Mouse (Mus musculus) stomach, postnatal 0 days (tissue): ENCODE data around the gene Prkd2. TPM values are rescaled to one million over a fixed set of nuclear protein-coding genes. Genes with fewer than 3 reads are reported as not detected.

Experiments used
- ATAC-seq: fragments of 200-750 bp; cut with Nextera tagmentation; 2 replicates; pipeline ENCODE4 v1.8.0; 2017; ENCODE audit not compliant: low FRiP score, low TSS enrichment
- DNase-seq: peaks from one replicate; pipeline ENCODE4 v3.0.0-alpha.2; 2016; ENCODE audit warnings: low spot score
- H3K27ac ChIP-seq: fragments of 300-500 bp; sonication (generic); replicated peaks from 2 replicates; pipeline ENCODE4 v1.5.1; 2014; ENCODE audit warnings: mild to moderate bottlenecking, control low read depth
- H3K27me3 ChIP-seq: fragments of 300-500 bp; sonication (generic); 2 replicates; pipeline ENCODE4 v1.6.1; 2014; ENCODE audit warnings: low read length; ENCODE audit not compliant: control insufficient read depth, insufficient read depth
- H3K36me3 ChIP-seq: fragments of 300-500 bp; sonication (generic); 2 replicates; pipeline ENCODE4 v1.6.1; 2014; ENCODE audit warnings: low read length, mixed read lengths; ENCODE audit not compliant: control insufficient read depth, insufficient read depth
- H3K4me1 ChIP-seq: fragments of 300-500 bp; sonication (generic); replicated peaks from 2 replicates; pipeline ENCODE4 v1.6.1; 2014; ENCODE audit warnings: antibody characterized with exemption; ENCODE audit not compliant: control insufficient read depth, insufficient read depth
- H3K4me2 ChIP-seq: fragments of 300-500 bp; sonication (generic); replicated peaks from 2 replicates; pipeline ENCODE4 v1.6.1; 2014; ENCODE audit warnings: low read depth, mild to moderate bottlenecking, control low read depth, moderate library complexity
- H3K4me3 ChIP-seq: fragments of 300-500 bp; sonication (generic); 2 replicates; pipeline ENCODE4 v1.5.1; 2014; ENCODE audit warnings: low read depth, low read length, control low read depth
- H3K9ac ChIP-seq: fragments of 300-500 bp; sonication (generic); 2 replicates; pipeline ENCODE4 v1.6.1; 2014; ENCODE audit warnings: mild to moderate bottlenecking, low read length, control low read depth, mixed read lengths
- H3K9me3 ChIP-seq: fragments of 300-500 bp; sonication (generic); 2 replicates; pipeline ENCODE4 v1.6.1; 2016; ENCODE audit warnings: low read length; ENCODE audit not compliant: control insufficient read depth
- CTCF ChIP-seq: IDR thresholded peaks from 2 replicates; pipeline ENCODE4 v1.5.1; 2016; ENCODE audit warnings: antibody characterized with exemption, low read depth, mild to moderate bottlenecking, moderate library complexity
- EP300 ChIP-seq: optimal IDR thresholded peaks from 2 replicates; pipeline ENCODE3; 2016; ENCODE audit warnings: antibody characterized with exemption
- WGBS: fragments of 180-500 bp; shearing (Covaris S2); extraction: QIAGEN DNeasy Blood & Tissue Kit; methylation state at CpG from one replicate; pipeline ENCODE4 v1.1.7; 2014; 5-methylcytosine and 5-hydroxymethylcytosine counted together
- polyA plus RNA-seq: library from polyadenylated mRNA; unstranded; fragments of >200 nt; fragmentation: Nextera tagmentation; extraction: Ambion mirVana; gene quantifications from 2 replicates; pipeline ENCODE4 v1.2.1, GENCODE M21; 2015

Gene Prkd2
- polyA plus RNA-seq, 1 experiment from 2014 or later, result 7.5 TPM

- Histone ChIP-seq H3K9me3 (no peaks in the 10 kb centered on the region), H3K4me3 (no peak overlapping the region), H3K36me3 (peaks cover 14% of the 10 kb centered on the region), H3K4me1 (peaks cover 14% of the 10 kb centered on the region), H3K27ac (no peak overlapping the region), H3K4me2 (no peak overlapping the region), H3K9ac (no peak overlapping the region), H3K27me3 (no peaks in the 10 kb centered on the region)
- TF ChIP-seq EP300, result no peak
- TF ChIP-seq CTCF, result no peak
- 63% methylated on average over 3 of the region's 3 CpGs for WGBS
- ATAC-seq, result no peak
- DNase-seq, result no peak
These were observed 21.6 kb upstream of the Prkd2 start for GRCm38 (mm10) chr7:16821091-16821490.

GRCm38 (mm10) chr7:16821669-16822101 is 21.0 kb upstream of the Prkd2 start:
- DNase-seq (no peak), ATAC-seq (no peak)
- Histone ChIP-seq H3K9me3 (no peaks in the 10 kb centered on the region), H3K27me3 (no peaks in the 10 kb centered on the region), H3K9ac (no peak overlapping the region), H3K36me3 (peaks cover 19% of the 10 kb centered on the region), H3K4me3 (no peak overlapping the region), H3K4me1 (peaks cover 14% of the 10 kb centered on the region), H3K4me2 (no peak overlapping the region), H3K27ac (no peak overlapping the region)
- 60% methylated on average over 4 of the region's 4 CpGs for whole genome bisulfite sequencing
- TF ChIP-seq EP300, result no peak

DNA sequence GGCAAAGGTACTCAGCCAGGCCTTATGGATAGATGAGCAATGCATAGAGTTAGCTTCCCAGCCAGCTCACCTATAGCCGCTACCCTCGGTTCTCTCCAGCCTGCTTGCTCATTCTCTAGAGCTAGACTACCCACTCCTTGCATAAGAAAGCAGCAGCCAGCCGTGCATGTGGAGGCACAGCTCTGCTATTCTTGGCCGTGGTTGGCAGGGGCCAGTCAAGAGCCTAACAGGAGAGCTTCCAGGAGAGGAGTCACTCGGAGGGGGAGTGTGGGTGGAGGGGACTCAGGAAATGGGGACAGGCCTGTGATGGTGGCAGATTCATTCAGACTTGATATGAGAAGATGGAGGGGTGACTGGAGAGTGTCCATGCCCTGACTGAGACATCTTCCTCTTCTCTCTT is 19.0 kb upstream of the Prkd2 start:
- peaks cover 1% of the 10 kb centered on the region; the same call in 1 of the 2 replicates for H3K4me1 ChIP-seq
- no peak overlapping the region for H3K27ac ChIP-seq
- no peak overlapping the region for H3K9ac ChIP-seq
- H3K27me3 ChIP-seq, result no peaks in the 10 kb centered on the region
- H3K36me3 ChIP-seq, result peaks cover 23% of the 10 kb centered on the region
- H3K4me3 ChIP-seq, result no peak overlapping the region
- 66% methylated on average over 5 of the region's 5 CpGs for WGBS
- TF ChIP-seq EP300 (no peak), CTCF (no peak)
- H3K9me3 ChIP-seq, result no peaks in the 10 kb centered on the region
- ATAC-seq, result no peak
- DNase-seq, result no peak
- no peak overlapping the region for H3K4me2 ChIP-seq

GRCm38 (mm10) chr7:16825785-16826184 is 16.9 kb upstream of the Prkd2 start:
- H3K27me3 ChIP-seq, result no peaks in the 10 kb centered on the region
- DNase-seq, result no peak
- no peak overlapping the region for H3K27ac ChIP-seq
- WGBS, result 80% methylated on average over 10 of the region's 10 CpGs
- no peak overlapping the region for H3K9ac ChIP-seq
- H3K9me3 ChIP-seq, result no peaks in the 10 kb centered on the region
- peaks cover 42% of the 10 kb centered on the region for H3K36me3 ChIP-seq
- no peak overlapping the region for H3K4me2 ChIP-seq
- TF ChIP-seq CTCF (peak; percentile 68), EP300 (no peak)
- ATAC-seq, result no peak
- H3K4me3 ChIP-seq, result no peak overlapping the region
- H3K4me1 ChIP-seq, result no peaks in the 10 kb centered on the region; the same call in 1 of the 2 replicates

DNA sequence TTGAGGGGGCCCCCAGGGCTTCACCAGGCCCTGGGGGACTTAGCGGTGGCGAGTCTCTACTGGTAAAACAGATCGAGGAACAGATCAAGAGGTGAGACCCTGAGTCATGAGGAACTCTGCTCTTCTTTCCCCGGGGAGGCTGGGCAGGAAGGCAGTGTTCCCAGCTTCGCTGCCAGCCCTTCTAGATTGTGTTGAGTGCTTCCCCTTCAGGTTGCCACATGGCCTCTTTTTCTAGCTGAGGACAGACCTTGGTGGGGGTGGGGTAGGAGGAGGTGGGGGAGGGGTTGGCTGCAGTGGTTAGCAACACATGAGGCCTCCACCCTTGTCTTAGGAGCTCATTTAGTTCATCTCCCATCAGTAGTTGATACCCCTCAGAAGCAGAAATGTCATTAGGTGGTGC is 16.1 kb upstream of the Prkd2 start:
- H3K27me3 ChIP-seq, result no peaks in the 10 kb centered on the region
- no peaks in the 10 kb centered on the region for H3K4me1 ChIP-seq
- no peaks in the 10 kb centered on the region for H3K9me3 ChIP-seq
- 65% methylated on average over 5 of the region's 5 CpGs for WGBS
- no peak overlapping the region for H3K4me3 ChIP-seq
- no peak overlapping the region for H3K9ac ChIP-seq
- DNase-seq, result no peak
- no peak overlapping the region for H3K27ac ChIP-seq
- no peak for ATAC-seq
- TF ChIP-seq CTCF, result no peak
- TF ChIP-seq EP300, result no peak
- peaks cover 47% of the 10 kb centered on the region for H3K36me3 ChIP-seq
- H3K4me2 ChIP-seq, result no peak overlapping the region

DNA sequence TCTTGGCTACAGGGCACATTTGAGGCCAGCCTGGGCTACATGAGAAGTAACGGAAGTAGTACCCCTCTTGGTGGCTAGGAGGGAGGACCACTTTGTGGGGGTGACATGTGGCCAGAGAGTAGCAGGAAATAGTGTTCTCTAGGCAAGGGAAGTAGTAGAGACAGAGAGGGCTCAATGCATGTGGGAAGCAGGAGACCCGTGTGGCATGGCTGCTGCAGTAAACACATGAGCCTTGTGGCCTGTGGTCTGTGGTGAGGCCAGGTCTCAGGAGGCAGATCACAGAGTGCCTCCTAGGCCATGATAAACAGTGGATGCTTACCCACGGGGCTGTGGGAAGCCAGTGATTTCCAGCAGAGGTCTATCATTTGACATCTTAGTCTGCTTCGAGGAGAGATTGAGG is 15.4 kb upstream of the Prkd2 start:
- ATAC-seq, result no peak
- TF ChIP-seq CTCF, result no peak
- no peak for TF ChIP-seq EP300
- H3K36me3 ChIP-seq, result peaks cover 53% of the 10 kb centered on the region

More for the DNA sequence above, 15.4 kb upstream of the Prkd2 start:
- no peak overlapping the region for H3K4me2 ChIP-seq
- WGBS, result 70% methylated on average over 4 of the region's 4 CpGs
- H3K4me3 ChIP-seq, result no peak overlapping the region
- DNase-seq, result no peak
- no peak overlapping the region for H3K27ac ChIP-seq
- H3K9me3 ChIP-seq, result no peaks in the 10 kb centered on the region
- no peaks in the 10 kb centered on the region for H3K27me3 ChIP-seq
- H3K9ac ChIP-seq, result no peak overlapping the region
- H3K4me1 ChIP-seq, result no peaks in the 10 kb centered on the region
